Mouse (Mus musculus) stomach, embryonic 15.5 days (tissue): ENCODE measurements at regions not wholly inside any gene's neighbourhood (a gene's known extent, or its start where the extent isn't known, plus 50 kb on each side); places are given as distances from the start of the nearest gene placed in this dataset.
"Not testable (repeated sequence)": the region's sequence is repeated elsewhere in the genome, so short reads cannot be mapped to it uniquely, and the experiment has no call there.

Source experiments
- ATAC-seq: fragments of 200-750 bp; cut with Nextera tagmentation; 2 replicates; pipeline ENCODE4 v1.8.0; 2017; ENCODE audit warnings: low read depth, moderate number of reproducible peaks, moderate TSS enrichment; ENCODE audit not compliant: insufficient read depth, low FRiP score
- H3K27ac ChIP-seq: fragments of 300-500 bp; sonication (generic); 2 replicates; pipeline ENCODE4 v1.5.1; 2015; ENCODE audit warnings: mild to moderate bottlenecking, inconsistent platforms
- H3K27me3 ChIP-seq: fragments of 300-500 bp; sonication (generic); replicated peaks from 2 replicates; pipeline ENCODE4 v1.6.1; 2015; ENCODE audit warnings: inconsistent platforms
- H3K36me3 ChIP-seq: fragments of 300-500 bp; sonication (generic); 2 replicates; pipeline ENCODE4 v1.6.1; 2015; ENCODE audit warnings: inconsistent platforms
- H3K4me1 ChIP-seq: fragments of 300-500 bp; sonication (generic); 2 replicates; pipeline ENCODE4 v1.6.1; 2015; ENCODE audit warnings: inconsistent platforms
- H3K4me2 ChIP-seq: fragments of 300-500 bp; sonication (generic); 2 replicates; pipeline ENCODE4 v1.6.1; 2015; ENCODE audit warnings: mild to moderate bottlenecking, inconsistent platforms
- H3K4me3 ChIP-seq: fragments of 300-500 bp; sonication (generic); replicated peaks from 2 replicates; pipeline ENCODE4 v1.5.1; 2015; ENCODE audit warnings: inconsistent platforms
- H3K9ac ChIP-seq: fragments of 300-500 bp; sonication (generic); 2 replicates; pipeline ENCODE4 v1.6.1; 2015; ENCODE audit warnings: inconsistent platforms
- H3K9me3 ChIP-seq: fragments of 300-500 bp; sonication (generic); 2 replicates; pipeline ENCODE4 v1.6.1; 2016; ENCODE audit warnings: inconsistent platforms
- WGBS: fragments of 180-500 bp; shearing (Covaris S2); methylation state at CpG from one replicate; pipeline ENCODE4 v1.1.7; 2015; 5-methylcytosine and 5-hydroxymethylcytosine counted together

DNA sequence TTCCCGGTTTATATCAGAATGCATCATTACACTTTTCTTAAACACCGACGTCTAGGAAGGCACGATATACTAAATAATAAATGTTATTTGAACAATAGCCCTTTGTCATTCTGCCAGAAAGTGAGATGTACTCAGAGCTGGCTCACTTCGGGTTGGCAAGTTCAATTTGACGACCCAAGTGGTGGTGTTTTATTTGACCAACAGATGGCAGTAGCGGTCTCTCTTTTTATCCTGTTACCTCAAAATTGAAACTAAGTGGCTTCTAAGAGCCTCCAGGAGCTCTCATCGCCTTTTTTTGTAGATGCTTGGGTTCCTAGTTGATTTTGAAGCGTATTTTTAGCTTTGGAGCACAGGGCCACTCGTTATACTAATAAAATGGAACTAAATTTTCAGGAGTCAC, 66.7 kb upstream of the Chmp2b start:
- Histone ChIP-seq H3K4me2 (no peak overlapping the region), H3K27ac (no peak overlapping the region), H3K36me3 (no peaks in the 10 kb centered on the region), H3K27me3 (no peaks in the 10 kb centered on the region), H3K9me3 (no peaks in the 10 kb centered on the region), H3K9ac (no peak overlapping the region), H3K4me1 (no peaks in the 10 kb centered on the region), H3K4me3 (no peak overlapping the region)
- no peak for ATAC-seq
- 10% methylated on average over 10 of the region's 10 CpGs for WGBS

DNA sequence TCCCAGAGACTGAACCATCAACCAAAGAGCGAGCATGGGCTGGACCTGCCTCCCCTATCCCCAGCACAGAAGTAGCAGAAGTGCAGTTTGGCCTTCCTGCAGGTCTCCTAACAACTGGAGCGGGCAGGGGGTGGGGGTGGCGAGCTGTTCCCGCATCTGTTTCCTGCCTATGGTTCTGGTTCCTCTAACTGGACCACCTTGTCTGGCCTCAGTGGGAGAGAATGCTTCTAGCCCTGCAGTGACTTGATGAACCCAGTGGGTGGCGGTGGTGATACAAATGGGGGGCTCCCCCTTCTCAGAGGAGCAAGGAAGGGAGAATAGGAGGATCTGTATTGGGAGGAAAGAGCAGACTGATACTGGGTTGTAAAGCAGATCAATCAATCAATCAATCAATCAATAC, 69.2 kb upstream of the Chmp2b start:
- H3K27ac ChIP-seq: no peak overlapping the region
- no peaks in the 10 kb centered on the region for H3K27me3 ChIP-seq
- H3K4me1 ChIP-seq: no peaks in the 10 kb centered on the region
- ATAC-seq: no peak
- H3K9me3 ChIP-seq: no peaks in the 10 kb centered on the region
- H3K4me2 ChIP-seq: no peak overlapping the region
- no peak overlapping the region for H3K9ac ChIP-seq
- no peak overlapping the region for H3K4me3 ChIP-seq
- H3K36me3 ChIP-seq: no peaks in the 10 kb centered on the region
- WGBS: 55% methylated on average over 5 of the region's 5 CpGs

DNA sequence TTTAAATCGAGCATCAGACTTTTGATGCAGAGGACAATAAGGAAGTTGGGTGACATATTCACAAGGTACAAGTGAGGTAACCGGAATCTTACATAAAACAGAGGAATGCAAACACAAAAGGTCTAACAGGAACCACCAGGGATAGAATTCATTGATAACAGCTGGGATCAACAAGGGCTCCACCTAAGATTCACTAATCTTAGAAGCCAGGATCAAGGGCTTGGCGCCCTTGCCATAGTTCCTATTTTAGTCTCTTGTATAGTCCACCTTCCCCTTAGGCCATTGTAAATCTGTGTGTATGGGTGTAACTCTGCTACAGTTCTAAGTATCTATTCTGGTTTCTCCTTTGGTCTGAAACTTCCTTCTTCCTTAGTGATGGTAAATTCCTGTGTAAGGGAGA, 84.2 kb upstream of the Chmp2b start:
- H3K36me3 ChIP-seq, H3K9me3 ChIP-seq, H3K4me3 ChIP-seq, H3K4me1 ChIP-seq, ATAC-seq, H3K27me3 ChIP-seq, H3K4me2 ChIP-seq, H3K27ac ChIP-seq, H3K9ac ChIP-seq: not testable (repeated sequence)
- 87% methylated on average over 3 of the region's 3 CpGs for WGBS

DNA sequence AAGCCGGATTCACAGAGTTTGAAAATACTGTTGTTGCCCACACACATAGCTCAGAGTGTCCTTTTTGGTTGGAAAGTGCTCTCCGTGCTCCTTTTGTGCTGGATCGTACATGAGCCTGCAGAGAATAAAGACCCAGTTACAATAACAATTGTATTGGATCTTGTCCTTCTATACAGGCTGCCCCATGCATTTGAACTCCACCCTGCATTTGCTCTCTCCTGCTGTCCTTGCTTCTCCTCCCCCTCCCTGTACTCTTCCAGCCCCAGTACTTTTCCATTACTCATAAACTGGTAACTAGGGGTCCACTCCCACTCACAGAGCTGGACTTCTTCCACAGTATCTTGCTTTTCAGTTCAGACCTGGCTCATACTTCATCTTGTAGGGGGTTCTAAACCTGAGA, 86.5 kb upstream of the Chmp2b start:
- no peaks in the 10 kb centered on the region for H3K27me3 ChIP-seq
- H3K4me1 ChIP-seq: no peaks in the 10 kb centered on the region
- H3K9me3 ChIP-seq: no peaks in the 10 kb centered on the region
- H3K27ac ChIP-seq: no peak overlapping the region
- H3K4me3 ChIP-seq: no peak overlapping the region
- H3K36me3 ChIP-seq: no peaks in the 10 kb centered on the region
- ATAC-seq: no peak
- WGBS: 81% methylated on average over 3 of the region's 3 CpGs
- H3K9ac ChIP-seq: no peak overlapping the region
- no peak overlapping the region for H3K4me2 ChIP-seq

DNA sequence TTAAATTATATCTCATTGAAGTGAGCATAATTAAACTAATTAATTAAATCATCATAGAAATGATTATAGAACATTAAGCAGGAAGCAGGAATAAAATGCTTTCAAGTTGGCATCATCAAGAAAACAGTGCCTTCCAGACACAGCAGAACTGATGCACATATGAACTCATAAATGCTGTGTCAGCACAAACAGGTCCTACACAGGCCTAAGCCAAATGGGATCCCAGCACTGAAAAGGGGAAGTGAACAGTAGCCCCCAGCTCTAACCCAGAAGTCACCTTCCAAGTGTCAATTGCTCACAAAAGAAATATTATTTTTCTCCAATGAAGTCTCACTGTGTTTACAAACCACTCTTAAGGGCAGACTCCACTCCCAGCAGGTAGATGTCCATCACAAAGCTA, 93.0 kb upstream of the Chmp2b start:
- Histone ChIP-seq H3K9me3 (no peaks in the 10 kb centered on the region), H3K4me2 (no peak overlapping the region), H3K4me3 (no peak overlapping the region), H3K36me3 (no peaks in the 10 kb centered on the region), H3K27ac (no peak overlapping the region), H3K27me3 (no peaks in the 10 kb centered on the region), H3K9ac (no peak overlapping the region), H3K4me1 (no peaks in the 10 kb centered on the region)
- ATAC-seq: no peak

DNA sequence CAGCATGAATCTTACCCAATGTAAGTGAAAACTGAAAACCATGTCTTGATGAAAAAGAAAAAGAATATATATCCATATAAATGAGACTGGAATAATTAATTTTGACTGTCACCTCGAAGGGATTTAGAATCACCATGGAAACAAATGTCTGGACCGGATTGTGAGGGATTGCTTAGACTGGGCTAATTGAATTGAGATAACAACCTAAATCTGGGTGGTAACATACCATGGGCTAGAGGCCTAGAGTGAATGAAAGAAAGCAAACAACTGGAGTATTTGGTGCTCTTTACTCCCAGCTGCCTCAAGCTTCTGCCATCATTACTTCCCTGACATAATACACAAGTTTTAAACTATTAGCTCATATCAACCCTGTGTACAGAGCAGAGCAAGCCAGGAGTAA, 95.3 kb upstream of the Chmp2b start:
- H3K9me3 ChIP-seq: no peaks in the 10 kb centered on the region
- H3K27me3 ChIP-seq: no peaks in the 10 kb centered on the region
- no peak overlapping the region for H3K27ac ChIP-seq
- H3K4me3 ChIP-seq: no peak overlapping the region
- no peak for ATAC-seq
- no peak overlapping the region for H3K4me2 ChIP-seq
- 30% methylated on average over 2 of the region's 2 CpGs for WGBS
- no peaks in the 10 kb centered on the region for H3K36me3 ChIP-seq
- no peaks in the 10 kb centered on the region for H3K4me1 ChIP-seq
- no peak overlapping the region for H3K9ac ChIP-seq

DNA sequence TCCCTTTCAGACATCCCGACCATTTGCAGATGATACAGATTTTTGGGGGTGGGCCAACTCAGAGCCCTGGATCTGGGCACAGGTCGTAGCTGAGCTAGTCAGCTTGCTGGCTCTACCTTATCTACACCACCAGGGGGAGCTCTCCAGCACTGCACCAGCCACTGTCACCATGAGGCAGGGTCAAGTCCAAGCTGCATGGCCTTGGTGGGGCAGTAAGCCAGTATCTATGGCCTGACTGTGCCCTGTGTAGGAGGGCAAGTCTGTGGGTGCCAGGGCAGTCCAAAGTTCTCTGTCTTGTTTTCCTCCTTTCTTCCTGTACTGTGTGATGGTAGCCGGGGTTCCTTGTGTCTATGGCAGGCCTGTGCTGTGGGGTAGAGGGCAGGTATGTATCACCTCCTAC, 102.3 kb upstream of the Chmp2b start:
- Histone ChIP-seq H3K9me3 (no peaks in the 10 kb centered on the region), H3K27me3 (no peaks in the 10 kb centered on the region), H3K27ac (no peak overlapping the region), H3K4me1 (no peaks in the 10 kb centered on the region), H3K9ac (no peak overlapping the region), H3K36me3 (no peaks in the 10 kb centered on the region), H3K4me2 (no peak overlapping the region), H3K4me3 (no peak overlapping the region)
- peak; percentile 22; the same call in 1 of the 2 replicates for ATAC-seq
- WGBS: 65% methylated on average over 3 of the region's 3 CpGs

DNA sequence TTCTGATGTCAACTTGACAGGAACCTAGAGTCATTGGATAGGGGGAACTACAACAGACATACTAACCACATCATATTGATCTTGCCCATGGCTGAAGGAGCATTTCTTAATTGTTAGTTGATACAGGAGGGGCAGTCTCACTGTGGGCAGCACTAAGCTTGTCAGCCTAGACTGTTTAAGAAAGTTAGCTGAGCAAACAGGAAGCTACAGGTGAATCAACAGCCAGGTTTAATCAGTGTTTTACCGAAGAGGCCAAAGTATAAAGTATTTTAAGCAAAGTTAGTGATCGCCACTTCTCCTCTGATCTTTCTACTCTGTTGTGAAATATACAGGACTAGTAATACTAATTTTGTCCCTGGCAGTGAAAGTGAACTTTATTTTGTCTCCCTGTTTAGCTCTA, 109.6 kb upstream of the Chmp2b start:
- no peaks in the 10 kb centered on the region for H3K9me3 ChIP-seq
- H3K36me3 ChIP-seq: no peaks in the 10 kb centered on the region
- no peaks in the 10 kb centered on the region for H3K27me3 ChIP-seq
- no peaks in the 10 kb centered on the region for H3K4me1 ChIP-seq
- no peak overlapping the region for H3K27ac ChIP-seq
- no peak overlapping the region for H3K4me2 ChIP-seq
- 64% methylated on average over 2 of the region's 2 CpGs for WGBS
- H3K9ac ChIP-seq: no peak overlapping the region
- ATAC-seq: no peak
- H3K4me3 ChIP-seq: no peak overlapping the region

DNA sequence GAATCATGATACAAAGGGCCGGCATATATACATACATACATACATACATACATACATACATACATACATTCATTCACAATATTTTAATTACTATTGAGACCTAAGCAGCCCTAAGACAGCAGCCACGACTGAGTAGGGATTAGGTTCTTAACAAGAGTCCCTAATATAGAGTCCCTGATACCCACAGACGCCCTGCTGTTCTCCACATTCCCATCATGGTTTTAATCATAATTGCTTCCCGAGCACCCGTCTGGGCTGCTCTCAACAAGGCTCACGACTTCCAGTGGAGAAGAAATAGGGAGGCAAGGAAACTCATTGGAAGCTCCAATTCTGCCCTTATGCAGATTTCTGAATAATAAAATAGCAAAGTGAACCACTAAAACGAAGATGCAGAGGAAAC, 120.6 kb upstream of the Chmp2b start:
- WGBS: 77% methylated on average over 7 of the region's 7 CpGs
- H3K4me1 ChIP-seq: no peaks in the 10 kb centered on the region
- H3K9me3 ChIP-seq: no peaks in the 10 kb centered on the region
- no peak overlapping the region for H3K27ac ChIP-seq
- ATAC-seq: no peak
- no peaks in the 10 kb centered on the region for H3K36me3 ChIP-seq
- no peaks in the 10 kb centered on the region for H3K27me3 ChIP-seq
- no peak overlapping the region for H3K4me3 ChIP-seq
- no peak overlapping the region for H3K4me2 ChIP-seq
- H3K9ac ChIP-seq: no peak overlapping the region

DNA sequence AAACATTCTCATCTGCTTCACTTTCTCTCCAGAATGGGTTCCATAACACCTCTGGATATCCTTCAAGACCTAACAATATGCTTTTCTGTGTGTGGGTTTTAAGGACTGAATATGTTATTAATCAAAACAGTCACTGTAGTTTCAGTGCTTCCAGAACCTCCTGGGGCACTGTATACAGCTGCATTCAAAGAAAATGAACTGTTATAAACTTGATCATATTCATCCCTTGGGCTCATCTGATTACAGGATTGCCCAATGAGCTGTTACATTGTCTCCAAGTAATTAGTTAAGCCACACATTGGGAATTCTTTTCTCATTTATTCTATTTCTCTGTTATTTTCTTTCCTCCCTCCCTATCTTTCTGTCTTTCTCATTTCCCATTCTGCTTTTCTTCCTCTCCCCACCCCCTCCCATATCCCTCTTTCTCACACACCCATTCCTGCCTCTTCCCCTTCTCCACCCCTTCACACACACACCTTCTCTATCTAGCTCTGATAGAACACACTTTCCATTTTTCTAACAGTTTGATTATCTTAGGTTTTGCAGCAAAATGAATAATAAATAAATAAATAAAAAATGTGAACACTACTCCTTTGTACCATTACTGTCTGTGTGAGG, 121.3 kb upstream of the Chmp2b start:
- Histone ChIP-seq H3K36me3 (no peaks in the 10 kb centered on the region), H3K4me3 (no peak overlapping the region), H3K27me3 (no peaks in the 10 kb centered on the region), H3K9me3 (no peaks in the 10 kb centered on the region), H3K4me1 (no peaks in the 10 kb centered on the region), H3K9ac (no peak overlapping the region), H3K4me2 (no peak overlapping the region), H3K27ac (no peak overlapping the region)
- no peak for ATAC-seq

DNA sequence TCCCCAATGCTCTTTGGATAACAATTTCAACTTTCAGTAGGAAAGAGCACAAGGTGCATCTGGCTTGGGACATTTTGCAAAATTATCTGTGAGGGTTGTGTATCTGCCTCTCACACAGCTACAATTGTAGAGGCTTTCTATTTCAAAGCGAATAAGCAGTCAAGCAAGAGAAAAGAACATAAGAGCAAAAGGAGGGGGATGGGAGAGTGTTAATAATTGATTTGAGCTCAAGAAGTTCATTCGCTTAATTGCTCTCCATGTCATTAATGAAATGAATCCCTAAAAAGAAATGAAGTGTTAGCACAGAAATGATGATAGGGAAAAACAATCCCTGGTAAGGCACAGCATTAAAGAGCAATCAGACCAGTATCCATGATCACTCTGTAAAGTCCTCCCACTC, 121.4 kb upstream of the Vgll3 start:
- Histone ChIP-seq H3K4me1 (no peaks in the 10 kb centered on the region), H3K27me3 (no peaks in the 10 kb centered on the region), H3K9ac (no peak overlapping the region), H3K36me3 (no peaks in the 10 kb centered on the region), H3K9me3 (no peaks in the 10 kb centered on the region), H3K27ac (no peak overlapping the region), H3K4me3 (no peak overlapping the region), H3K4me2 (no peak overlapping the region)
- 90% methylated on average over 2 of the region's 2 CpGs for WGBS
- no peak for ATAC-seq

DNA sequence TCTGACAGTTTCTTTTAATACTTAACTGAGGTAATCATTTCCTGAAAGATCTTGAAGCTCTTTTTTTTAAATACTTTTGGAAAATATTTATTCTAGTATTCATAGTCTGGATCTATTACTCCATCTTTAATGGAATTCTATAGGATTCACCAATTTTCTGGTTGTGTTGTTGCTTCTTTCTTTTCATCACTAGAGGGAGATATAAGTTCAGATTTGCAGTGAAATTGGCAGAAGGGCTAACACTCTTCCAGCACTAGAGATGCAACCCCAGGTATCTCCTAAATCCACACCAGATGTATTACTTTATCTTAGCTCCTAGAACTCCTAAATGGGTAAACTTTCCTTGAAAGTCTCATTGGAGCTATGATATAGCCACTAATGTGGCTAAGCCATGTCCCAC, 99.4 kb upstream of the Vgll3 start:
- no peaks in the 10 kb centered on the region for H3K36me3 ChIP-seq
- no peaks in the 10 kb centered on the region for H3K4me1 ChIP-seq
- no peaks in the 10 kb centered on the region for H3K27me3 ChIP-seq
- H3K9me3 ChIP-seq: no peaks in the 10 kb centered on the region
- H3K9ac ChIP-seq: no peak overlapping the region
- no peak overlapping the region for H3K4me3 ChIP-seq
- no peak for ATAC-seq
- no peak overlapping the region for H3K27ac ChIP-seq
- no peak overlapping the region for H3K4me2 ChIP-seq

DNA sequence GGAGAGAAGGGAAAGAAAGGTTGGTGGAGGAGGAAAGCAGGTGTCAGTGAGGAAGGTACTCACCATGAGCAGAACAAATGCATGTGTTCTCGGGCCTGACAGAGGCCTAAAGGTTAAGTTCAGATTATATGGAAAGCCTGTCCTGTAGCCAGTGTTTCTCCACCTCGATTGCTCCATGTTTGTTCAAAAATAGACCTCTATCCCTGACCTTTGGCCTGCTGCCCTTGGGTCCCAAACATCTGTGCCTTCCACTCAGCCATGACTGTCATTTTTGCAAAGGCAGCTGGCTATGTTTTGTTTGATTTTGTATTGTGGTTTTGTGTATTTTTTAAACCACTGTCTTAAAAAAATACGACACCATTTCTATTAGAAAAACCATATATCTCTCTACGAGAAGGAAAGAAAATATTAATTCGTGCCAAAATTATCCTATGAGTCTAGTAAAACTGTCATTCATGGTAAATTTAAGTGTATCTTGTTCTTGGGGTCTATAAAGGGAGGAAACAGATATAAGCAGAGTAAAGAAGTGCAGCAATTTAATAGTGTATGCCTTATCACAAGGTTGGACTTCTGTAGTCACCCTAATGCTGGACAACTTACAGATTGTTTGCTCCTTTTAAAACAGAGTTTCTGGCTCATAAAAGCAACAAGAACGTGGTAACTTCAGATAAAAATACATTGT, 96.1 kb upstream of the Vgll3 start:
- no peak for ATAC-seq
- H3K9ac ChIP-seq: no peak overlapping the region
- H3K4me3 ChIP-seq: no peak overlapping the region
- no peaks in the 10 kb centered on the region for H3K4me1 ChIP-seq
- no peaks in the 10 kb centered on the region for H3K9me3 ChIP-seq
- H3K27me3 ChIP-seq: no peaks in the 10 kb centered on the region
- H3K4me2 ChIP-seq: no peak overlapping the region
- 58% methylated on average over 6 of the region's 6 CpGs for WGBS
- H3K36me3 ChIP-seq: no peaks in the 10 kb centered on the region
- no peak overlapping the region for H3K27ac ChIP-seq
